Mouse (Mus musculus) limb, embryonic 13.5 days (tissue): ENCODE data around the gene Sox14. TPM values are rescaled to one million over a fixed set of nuclear protein-coding genes. Genes with fewer than 3 reads are reported as not detected.

ENCODE experiments used
- ATAC-seq: fragments of 200-750 bp; cut with Nextera tagmentation; 2 replicates; pipeline ENCODE4 v1.8.0; 2017; ENCODE audit warnings: low read depth, moderate number of reproducible peaks, moderate TSS enrichment; ENCODE audit not compliant: low FRiP score
- H3K27ac ChIP-seq: fragments of 300-500 bp; sonication (generic); 2 replicates; pipeline ENCODE4 v1.5.1; 2015; ENCODE audit warnings: inconsistent platforms, mild to moderate bottlenecking, moderate library complexity
- H3K27me3 ChIP-seq: fragments of 300-500 bp; sonication (generic); 2 replicates; pipeline ENCODE4 v1.6.1; 2015; ENCODE audit warnings: mild to moderate bottlenecking, inconsistent platforms
- H3K36me3 ChIP-seq: fragments of 300-500 bp; sonication (generic); 2 replicates; pipeline ENCODE4 v1.6.1; 2015; ENCODE audit warnings: inconsistent platforms, mild to moderate bottlenecking, moderate library complexity
- H3K4me1 ChIP-seq: fragments of 300-500 bp; sonication (generic); 2 replicates; pipeline ENCODE4 v1.6.1; 2015; ENCODE audit warnings: inconsistent platforms
- H3K4me2 ChIP-seq: fragments of 300-500 bp; sonication (generic); replicated peaks from 2 replicates; pipeline ENCODE4 v1.6.1; 2015; ENCODE audit warnings: inconsistent platforms, mild to moderate bottlenecking, moderate library complexity
- H3K4me3 ChIP-seq: fragments of 300-500 bp; sonication (generic); 2 replicates; pipeline ENCODE4 v1.5.1; 2015; ENCODE audit warnings: moderate library complexity, mild to moderate bottlenecking, inconsistent platforms
- H3K9ac ChIP-seq: fragments of 300-500 bp; sonication (generic); 2 replicates; pipeline ENCODE4 v1.6.1; 2015; ENCODE audit warnings: mild to moderate bottlenecking, inconsistent platforms
- H3K9me3 ChIP-seq: fragments of 300-500 bp; sonication (generic); 2 replicates; pipeline ENCODE4 v1.6.1; 2016; ENCODE audit warnings: inconsistent platforms
- WGBS: fragments of 180-500 bp; shearing (Covaris S2); methylation state at CpG from one replicate; pipeline ENCODE4 v1.1.7; 2015; 5-methylcytosine and 5-hydroxymethylcytosine counted together
- polyA plus RNA-seq: library from polyadenylated mRNA; unstranded; fragments of >200 nt; fragmentation: Nextera tagmentation; extraction: Ambion mirVana; gene quantifications from 2 replicates; pipeline ENCODE4 v1.2.1, GENCODE M21; 2015

The Sox14 gene
- polyA plus RNA-seq, 1 experiment from 2014 or later, result 0.06 TPM

- Histone ChIP-seq H3K27me3 (peaks cover 100% of the 10 kb centered on the region), H3K4me3 (peak overlapping the region; percentile 13), H3K9ac (no peak overlapping the region), H3K4me1 (peaks cover 38% of the 10 kb centered on the region), H3K9me3 (no peaks in the 10 kb centered on the region), H3K36me3 (no peaks in the 10 kb centered on the region), H3K27ac (no peak overlapping the region), H3K4me2 (peak overlapping the region; percentile 31)
- WGBS, result 2% methylated on average over 37 of the region's 37 CpGs
- ATAC-seq, result no peak
Measured at GRCm38 (mm10) chr9:99870780-99871555, 5.0 kb downstream of the Sox14 start.

- peaks cover 100% of the 10 kb centered on the region for H3K27me3 ChIP-seq
- no peak for ATAC-seq
- peaks cover 30% of the 10 kb centered on the region for H3K4me1 ChIP-seq
- 1% methylated on average over 34 of the region's 34 CpGs for WGBS
- H3K27ac ChIP-seq, result no peak overlapping the region
- H3K4me3 ChIP-seq, result peak overlapping the region; percentile 18; the same call in 1 of the 2 replicates
- no peak overlapping the region for H3K9ac ChIP-seq
- H3K9me3 ChIP-seq, result no peaks in the 10 kb centered on the region
- H3K36me3 ChIP-seq, result no peaks in the 10 kb centered on the region
- H3K4me2 ChIP-seq, result peak overlapping the region; percentile 31; the same call in 1 of the 2 replicates
Measured at GRCm38 (mm10) chr9:99869936-99870779, 5.8 kb downstream of the Sox14 start.

- ATAC-seq, result no peak
- Histone ChIP-seq H3K9me3 (no peaks in the 10 kb centered on the region), H3K9ac (no peak overlapping the region), H3K4me3 (peak overlapping the region; percentile 18; the same call in 1 of the 2 replicates), H3K36me3 (no peaks in the 10 kb centered on the region), H3K27ac (no peak overlapping the region), H3K4me1 (peaks cover 26% of the 10 kb centered on the region), H3K27me3 (peaks cover 100% of the 10 kb centered on the region), H3K4me2 (peak overlapping the region; percentile 52)
- WGBS, result 0% methylated on average over 29 of the region's 29 CpGs
Measured at GRCm38 (mm10) chr9:99869275-99869674, 6.7 kb downstream of the Sox14 start.

- Histone ChIP-seq H3K27me3 (peaks cover 100% of the 10 kb centered on the region), H3K4me3 (peak overlapping the region; percentile 29), H3K27ac (no peak overlapping the region), H3K4me2 (peak overlapping the region; percentile 52), H3K36me3 (no peaks in the 10 kb centered on the region), H3K4me1 (peaks cover 26% of the 10 kb centered on the region), H3K9ac (no peak overlapping the region), H3K9me3 (no peaks in the 10 kb centered on the region)
- under 1% methylated on average over 26 of the region's 26 CpGs for WGBS
- ATAC-seq, result no peak
Measured at GRCm38 (mm10) chr9:99868606-99869005, 7.4 kb downstream of the Sox14 start.

GRCm38 (mm10) chr9:99868054-99868453 lies 7.9 kb downstream of the Sox14 start:
- H3K36me3 ChIP-seq, result no peaks in the 10 kb centered on the region
- WGBS, result 1% methylated on average over 11 of the region's 11 CpGs
- ATAC-seq, result no peak
- no peak overlapping the region for H3K9ac ChIP-seq
- H3K4me3 ChIP-seq, result no peak overlapping the region
- no peaks in the 10 kb centered on the region for H3K9me3 ChIP-seq
- H3K27ac ChIP-seq, result no peak overlapping the region
- peaks cover 26% of the 10 kb centered on the region for H3K4me1 ChIP-seq
- no peak overlapping the region for H3K4me2 ChIP-seq
- peaks cover 100% of the 10 kb centered on the region for H3K27me3 ChIP-seq

- Histone ChIP-seq H3K27me3 (peaks cover 80% of the 10 kb centered on the region), H3K27ac (no peak overlapping the region), H3K4me2 (no peak overlapping the region), H3K9me3 (no peaks in the 10 kb centered on the region), H3K4me1 (no peaks in the 10 kb centered on the region), H3K36me3 (no peaks in the 10 kb centered on the region), H3K4me3 (no peak overlapping the region), H3K9ac (no peak overlapping the region)
- ATAC-seq, result no peak
- 91% methylated on average over 9 of the region's 9 CpGs for WGBS
Measured at GRCm38 (mm10) chr9:99862936-99863335, 13.0 kb downstream of the Sox14 start.

- Histone ChIP-seq H3K27ac (no peak overlapping the region), H3K27me3 (peaks cover 25% of the 10 kb centered on the region), H3K4me2 (no peak overlapping the region), H3K4me3 (no peak overlapping the region), H3K4me1 (no peaks in the 10 kb centered on the region), H3K36me3 (no peaks in the 10 kb centered on the region), H3K9me3 (no peaks in the 10 kb centered on the region), H3K9ac (no peak overlapping the region)
- WGBS, result 86% methylated on average over 2 of the region's 2 CpGs
- ATAC-seq, result no peak
Measured at GRCm38 (mm10) chr9:99854486-99854885, 21.5 kb downstream of the Sox14 start.

GRCm38 (mm10) chr9:99853356-99853755 lies 22.6 kb downstream of the Sox14 start:
- H3K4me2 ChIP-seq, result no peak overlapping the region
- H3K4me1 ChIP-seq, result no peaks in the 10 kb centered on the region
- no peaks in the 10 kb centered on the region for H3K36me3 ChIP-seq
- no peak overlapping the region for H3K9ac ChIP-seq
- H3K9me3 ChIP-seq, result no peaks in the 10 kb centered on the region
- no peak overlapping the region for H3K4me3 ChIP-seq
- ATAC-seq, result no peak
- peaks cover 24% of the 10 kb centered on the region for H3K27me3 ChIP-seq
- H3K27ac ChIP-seq, result no peak overlapping the region
- 51% methylated on average over 11 of the region's 11 CpGs for WGBS

GRCm38 (mm10) chr9:99850354-99850753 lies 25.6 kb downstream of the Sox14 start:
- no peak overlapping the region for H3K4me3 ChIP-seq
- no peak overlapping the region for H3K9ac ChIP-seq
- H3K27ac ChIP-seq, result no peak overlapping the region
- 86% methylated on average over 7 of the region's 7 CpGs for WGBS
- no peak overlapping the region for H3K4me2 ChIP-seq
- no peak for ATAC-seq
- no peaks in the 10 kb centered on the region for H3K36me3 ChIP-seq
- no peaks in the 10 kb centered on the region for H3K9me3 ChIP-seq
- H3K27me3 ChIP-seq, result peaks cover 15% of the 10 kb centered on the region
- no peaks in the 10 kb centered on the region for H3K4me1 ChIP-seq

GRCm38 (mm10) chr9:99848327-99848726 lies 27.6 kb downstream of the Sox14 start:
- WGBS, result 59% methylated on average over 8 of the region's 8 CpGs

GRCm38 (mm10) chr9:99846820-99847219 lies 29.1 kb downstream of the Sox14 start:
- 2% methylated on average over 4 of the region's 4 CpGs for WGBS
- Histone ChIP-seq H3K4me2 (no peak overlapping the region), H3K9ac (no peak overlapping the region), H3K36me3 (no peaks in the 10 kb centered on the region), H3K4me1 (no peaks in the 10 kb centered on the region), H3K4me3 (no peak overlapping the region), H3K9me3 (no peaks in the 10 kb centered on the region), H3K27me3 (peaks cover 8% of the 10 kb centered on the region; the same call in 1 of the 2 replicates), H3K27ac (no peak overlapping the region)
- 0 out of 2 replicates have a peak, but pooled peaks have one; percentile 40 for ATAC-seq

More at GRCm38 (mm10) chr9:99848327-99848726, 27.6 kb downstream of the Sox14 start:
- H3K4me2 ChIP-seq, result no peak overlapping the region
- peaks cover 10% of the 10 kb centered on the region for H3K27me3 ChIP-seq
- no peak overlapping the region for H3K27ac ChIP-seq
- H3K9me3 ChIP-seq, result no peaks in the 10 kb centered on the region
- no peaks in the 10 kb centered on the region for H3K36me3 ChIP-seq
- H3K9ac ChIP-seq, result no peak overlapping the region
- H3K4me3 ChIP-seq, result no peak overlapping the region
- ATAC-seq, result no peak
- H3K4me1 ChIP-seq, result no peaks in the 10 kb centered on the region

GRCm38 (mm10) chr9:99839367-99839766 lies 36.6 kb downstream of the Sox14 start:
- Histone ChIP-seq H3K9ac (no peak overlapping the region), H3K4me1 (peaks cover 3% of the 10 kb centered on the region; the same call in 1 of the 2 replicates), H3K9me3 (no peaks in the 10 kb centered on the region), H3K27me3 (0 out of 2 replicates have a peak, but pooled peaks cover 6% of the 10 kb centered on the region), H3K36me3 (no peaks in the 10 kb centered on the region), H3K4me3 (no peak overlapping the region), H3K4me2 (no peak overlapping the region), H3K27ac (no peak overlapping the region)
- ATAC-seq, result no peak
- 85% methylated on average over 3 of the region's 3 CpGs for WGBS
